Mouse (Mus musculus) retina, adult 2 months (tissue): ENCODE measurements around the gene Lgals1.
"Not testable (repeated sequence)": the region's sequence is repeated elsewhere in the genome, so short reads cannot be mapped to it uniquely, and the experiment has no call there.

Experiments
- DNase-seq: peaks from one replicate; pipeline ENCODE4 v3.0.0-alpha.2; 2012; ENCODE audit warnings: low read depth, low spot score

Gene Lgals1

DNA sequence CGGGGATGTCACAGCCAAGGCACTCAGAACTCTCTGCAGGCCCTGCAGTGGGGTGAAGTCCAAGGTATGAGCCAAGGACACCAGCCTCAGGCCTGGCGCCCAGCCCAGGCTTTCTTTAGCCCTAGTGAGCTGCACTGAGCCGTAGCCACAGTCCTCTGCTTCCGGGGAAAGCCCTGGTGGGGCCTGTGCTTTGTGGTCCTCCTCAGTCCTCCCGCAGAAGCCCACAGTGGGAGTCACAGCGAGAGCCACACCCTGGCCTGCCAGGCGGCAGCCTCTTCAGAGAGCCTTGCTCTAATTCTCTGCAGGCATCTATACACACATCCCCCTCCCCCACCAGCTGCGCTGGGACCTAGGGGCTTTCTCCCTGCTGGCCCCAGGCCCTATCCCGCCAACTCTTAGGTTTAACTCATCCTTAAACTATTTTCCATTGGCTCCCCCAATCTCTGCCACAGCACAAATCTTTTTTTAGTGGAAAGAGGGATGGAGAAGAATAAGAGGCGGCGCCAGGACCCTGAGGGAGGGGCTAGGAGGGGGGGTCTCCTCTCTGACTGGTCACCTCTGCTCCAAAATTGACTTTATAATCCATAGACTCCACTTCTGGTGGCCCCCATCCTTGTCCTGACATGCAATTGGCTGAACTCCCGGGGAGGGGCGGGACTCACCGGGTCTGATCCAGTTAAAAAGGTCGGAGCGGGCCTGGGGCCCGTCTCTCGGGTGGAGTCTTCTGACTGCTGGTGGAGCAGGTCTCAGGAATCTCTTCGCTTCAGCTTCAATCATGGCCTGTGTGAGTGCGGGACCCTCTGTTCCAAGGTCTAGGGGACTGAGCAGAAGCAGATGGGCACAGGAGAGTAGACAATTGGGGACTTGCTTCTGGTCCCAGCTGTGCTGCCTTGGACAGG, at the start of gene Lgals1:
TSS of gene Lgals1 (plus strand) at position 705 of the 899 bp plus-strand sequence.
- DNase-seq: no peak

DNA sequence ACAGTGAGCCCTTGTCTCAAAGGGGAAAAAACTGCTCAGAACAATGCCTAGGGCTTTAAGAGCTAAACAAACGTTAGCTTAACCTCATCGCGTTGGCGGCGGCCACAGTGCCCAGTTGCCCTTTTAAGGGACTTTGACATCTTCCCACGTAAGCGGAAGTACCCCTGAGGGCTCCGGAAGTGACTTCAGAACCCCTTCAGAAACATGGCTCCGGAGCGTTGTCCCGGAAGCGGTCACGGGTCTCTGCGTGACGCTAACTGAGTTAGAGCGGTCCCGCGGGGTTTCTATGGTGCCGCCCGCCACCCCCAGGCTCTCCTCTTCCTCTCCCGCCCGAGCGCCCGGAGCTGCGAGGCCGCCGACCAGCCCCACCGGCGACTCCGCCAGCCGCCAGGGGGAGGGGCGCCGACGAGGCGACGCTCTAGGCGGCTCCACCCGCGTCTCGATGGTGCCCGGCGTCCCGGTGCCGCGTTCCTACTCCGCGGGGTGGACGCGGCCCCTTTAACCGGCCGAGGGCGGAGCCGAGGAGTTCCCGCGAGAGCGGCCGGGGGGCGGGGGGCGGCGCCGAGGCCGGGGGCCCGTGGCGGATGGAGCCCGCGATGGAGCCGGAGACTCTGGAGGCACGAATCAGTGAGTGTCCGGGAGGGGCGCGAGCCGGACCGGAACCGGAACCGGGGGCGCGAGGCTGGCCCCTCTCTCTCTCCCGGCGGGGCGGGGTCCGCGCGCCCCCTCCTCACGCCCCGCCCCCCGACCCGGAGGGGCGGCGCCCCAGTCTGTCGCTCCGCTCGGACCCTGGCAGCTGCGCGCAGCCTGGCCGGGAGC, 49.3 kb upstream of the Lgals1 start, which contains the start of gene Gga1:
TSS of gene Gga1 (plus strand) at position 200 of the 819 bp plus-strand sequence.
- DNase-seq: peak; percentile 91

DNA sequence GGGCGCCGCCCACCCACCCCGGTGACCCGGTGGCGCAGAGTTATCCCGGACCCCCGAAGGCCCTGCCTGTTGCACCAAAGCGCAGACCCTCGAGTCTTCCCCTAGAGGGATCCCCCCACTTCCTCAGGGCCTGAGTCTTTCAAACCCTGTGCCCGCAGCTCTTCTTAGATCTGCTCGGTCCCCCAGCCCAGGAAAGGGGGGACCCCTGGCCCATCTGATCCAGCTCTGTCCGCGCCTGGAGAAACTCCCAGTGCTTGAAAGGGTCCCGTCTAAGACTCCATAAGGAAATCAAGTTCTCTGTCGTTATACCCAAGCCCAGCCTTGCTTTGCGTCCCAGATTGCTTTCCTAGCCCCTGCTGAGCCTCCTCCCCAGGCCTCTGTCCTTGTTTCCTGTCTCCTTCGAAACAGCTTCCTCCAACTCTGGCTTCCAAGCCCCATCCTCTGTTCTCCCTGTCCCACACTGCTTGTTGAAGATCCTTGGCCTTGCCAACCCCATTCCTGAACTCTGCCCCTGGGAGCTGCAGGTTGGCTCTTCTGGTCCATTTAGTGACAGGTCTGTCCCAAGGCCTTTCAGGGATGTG, 48.6 kb upstream of the Lgals1 start:
- DNase-seq: no peak

DNA sequence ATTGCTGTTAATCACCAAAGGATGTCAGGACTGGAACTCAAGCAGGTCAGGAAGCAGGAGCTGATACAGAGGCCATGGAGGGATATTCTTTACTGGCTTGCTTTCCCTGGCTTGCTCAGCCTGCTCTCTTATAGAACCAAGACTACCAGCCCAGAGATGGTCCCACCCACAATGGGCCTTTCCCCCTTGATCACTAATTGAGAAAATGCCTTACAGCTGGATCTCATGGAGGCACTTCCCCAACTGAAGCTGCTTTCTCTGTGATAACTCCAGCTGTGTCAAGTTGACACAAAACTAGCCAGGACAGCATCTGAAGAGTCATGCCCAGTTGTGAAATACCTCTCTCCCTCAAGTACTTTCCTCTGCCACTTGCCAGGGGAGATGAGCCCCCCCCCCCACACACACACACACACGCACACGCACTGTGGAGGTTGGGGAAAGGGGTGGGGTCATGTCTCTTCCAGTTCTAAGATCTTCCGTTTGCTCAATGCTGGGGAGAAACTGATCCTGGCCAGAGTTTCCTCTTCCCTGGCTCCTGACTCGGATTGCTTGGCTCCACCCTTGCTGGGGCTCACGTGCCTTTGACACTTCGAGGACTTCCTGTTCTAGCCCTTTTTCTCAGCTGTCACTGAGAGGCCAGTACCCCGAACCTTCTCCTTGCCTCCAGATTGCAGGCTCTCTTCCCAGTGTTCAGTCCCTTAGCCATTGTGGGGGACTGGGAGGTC, 47.6 kb upstream of the Lgals1 start:
- not testable (repeated sequence) for DNase-seq

DNA sequence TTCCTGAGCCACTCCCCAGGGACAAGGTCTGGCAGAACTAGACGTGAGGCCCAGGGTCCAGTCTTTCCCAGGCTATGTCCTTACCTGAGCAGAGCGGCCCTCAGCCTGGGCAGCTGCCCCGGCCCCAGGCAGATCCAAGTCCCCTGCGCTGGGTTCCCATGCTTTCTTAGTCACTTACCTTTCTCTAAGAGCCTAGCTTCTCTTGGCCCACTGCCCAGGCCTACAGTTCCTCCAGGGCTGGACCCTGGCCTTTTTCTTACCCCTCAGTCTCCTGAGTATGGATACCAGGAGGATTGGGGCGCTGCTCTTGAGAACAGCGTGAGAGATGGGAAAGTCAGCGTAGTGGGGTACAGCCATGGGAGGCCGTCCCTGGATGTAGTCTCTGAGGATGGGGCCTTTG, 46.1 kb upstream of the Lgals1 start:
- no peak for DNase-seq

DNA sequence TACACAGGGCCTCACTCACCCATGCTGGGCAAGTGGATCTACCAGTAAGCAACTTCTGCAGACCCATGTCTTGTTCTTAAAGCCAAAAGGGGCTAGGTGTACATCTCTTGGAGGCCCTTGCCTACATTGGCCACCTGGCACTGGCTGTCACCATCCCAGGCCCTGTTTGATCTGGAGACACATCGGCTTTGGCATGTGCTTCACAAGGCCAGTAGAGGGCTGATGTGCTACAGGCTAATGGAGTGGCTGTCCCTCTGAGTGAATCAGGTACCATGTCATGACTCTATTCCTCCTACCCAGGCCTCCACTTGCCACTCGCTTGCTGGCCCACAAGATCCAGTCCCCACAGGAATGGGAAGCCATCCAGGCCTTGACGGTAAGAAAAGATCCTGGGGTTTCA, 44.7 kb upstream of the Lgals1 start:
- DNase-seq: no peak

DNA sequence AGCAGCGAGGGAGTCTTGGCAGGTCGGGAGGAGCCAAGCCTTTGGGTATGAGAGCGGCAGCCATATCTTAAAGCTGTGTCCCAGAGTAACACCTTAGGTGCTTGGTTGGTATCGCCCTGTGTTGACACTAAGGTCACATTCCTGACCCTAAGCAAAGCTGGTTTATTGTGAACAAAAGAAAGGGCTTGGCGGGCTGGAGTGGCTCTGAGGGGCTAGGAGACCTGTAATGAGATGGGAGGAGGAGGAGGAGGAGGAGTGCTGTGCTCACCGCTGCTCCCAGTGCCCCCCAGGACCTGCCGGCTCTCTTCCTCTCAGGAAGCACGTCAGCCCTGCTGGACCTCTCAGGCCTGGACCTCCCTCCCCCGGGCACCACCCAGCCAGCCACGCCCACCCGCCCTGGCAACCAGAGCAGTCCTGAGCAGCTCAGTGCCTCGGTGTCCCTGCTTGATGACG, 37.1 kb upstream of the Lgals1 start:
- DNase-seq: no peak

DNA sequence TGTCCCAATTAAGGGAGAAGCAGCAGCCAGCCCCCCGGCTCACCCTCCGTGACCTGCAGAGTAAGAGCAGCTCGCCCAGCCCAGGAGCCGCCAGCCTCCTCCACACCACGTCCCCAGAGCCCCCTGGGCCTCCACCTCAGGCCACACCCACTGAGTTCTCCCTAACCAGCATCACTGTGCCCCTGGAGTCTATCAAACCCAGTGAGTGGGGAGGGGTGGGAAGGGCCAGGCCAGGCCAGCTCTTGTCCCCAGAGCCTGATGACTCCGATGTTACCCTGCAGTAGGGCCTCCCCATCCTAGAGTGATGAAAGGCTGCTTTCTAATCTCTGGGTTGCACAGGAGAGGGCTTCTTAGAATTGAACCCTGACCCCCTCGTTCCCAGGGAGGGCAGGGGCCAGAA, 34.1 kb upstream of the Lgals1 start:
- no peak for DNase-seq

DNA sequence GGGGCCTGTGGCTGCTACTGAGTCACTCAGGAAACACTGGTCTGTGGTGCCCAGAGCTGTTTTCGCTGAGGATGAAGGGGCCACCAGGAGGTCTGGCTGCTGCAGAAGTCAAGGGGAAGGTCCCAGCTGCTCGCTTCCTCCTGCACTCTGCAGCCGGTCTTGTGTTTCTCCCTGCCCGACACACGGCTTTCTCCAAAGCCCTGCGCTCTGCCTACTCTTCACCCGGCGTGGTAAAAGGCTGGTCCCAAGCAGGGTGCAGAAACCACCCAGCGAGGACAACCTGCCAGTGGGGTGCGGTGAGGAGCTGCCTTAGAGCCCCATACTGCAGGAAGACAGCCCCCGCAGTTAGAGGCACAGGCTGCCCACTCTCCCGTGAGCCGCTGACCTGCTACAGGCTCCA, 31.8 kb upstream of the Lgals1 start:
- DNase-seq: no peak

DNA sequence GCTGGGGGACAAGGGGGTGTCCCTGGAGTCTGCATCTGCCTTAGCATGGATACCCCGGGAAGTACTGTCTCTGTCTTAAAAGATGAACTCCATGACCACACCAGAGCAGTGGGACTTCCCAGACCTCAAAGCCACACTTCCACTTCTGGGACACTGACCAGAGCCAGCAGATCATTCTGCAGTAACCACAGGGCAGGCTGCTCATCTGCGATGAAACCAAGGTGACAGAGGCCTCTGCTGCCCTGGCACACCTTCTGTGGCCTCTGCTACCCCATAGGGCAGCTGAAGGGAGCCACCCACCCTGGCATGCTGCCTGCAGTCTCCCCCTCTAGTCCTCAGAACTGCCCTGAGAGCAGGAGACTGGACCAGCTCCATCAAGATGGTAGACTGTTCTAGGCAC, 30.8 kb upstream of the Lgals1 start:
- DNase-seq: no peak

DNA sequence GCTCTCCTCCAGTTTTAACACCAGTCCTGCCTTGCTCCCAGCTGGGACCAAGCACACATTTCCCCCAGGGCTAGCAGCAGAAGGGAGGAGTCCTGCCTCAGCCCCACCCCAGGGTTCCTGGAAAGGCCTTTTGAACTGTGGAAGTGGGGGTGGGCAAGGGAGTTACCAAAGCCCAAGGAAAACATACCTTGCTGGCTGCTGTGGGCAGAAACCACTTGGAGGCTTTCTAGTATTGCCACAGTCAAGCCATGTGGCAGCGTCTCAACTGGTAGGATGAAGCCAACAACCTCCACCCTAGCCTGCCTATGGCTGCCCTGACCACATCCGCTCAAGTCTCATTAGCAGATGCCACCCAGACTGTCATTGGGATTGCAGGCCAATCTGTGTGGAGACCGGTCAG, 30.4 kb upstream of the Lgals1 start:
- no peak for DNase-seq

DNA sequence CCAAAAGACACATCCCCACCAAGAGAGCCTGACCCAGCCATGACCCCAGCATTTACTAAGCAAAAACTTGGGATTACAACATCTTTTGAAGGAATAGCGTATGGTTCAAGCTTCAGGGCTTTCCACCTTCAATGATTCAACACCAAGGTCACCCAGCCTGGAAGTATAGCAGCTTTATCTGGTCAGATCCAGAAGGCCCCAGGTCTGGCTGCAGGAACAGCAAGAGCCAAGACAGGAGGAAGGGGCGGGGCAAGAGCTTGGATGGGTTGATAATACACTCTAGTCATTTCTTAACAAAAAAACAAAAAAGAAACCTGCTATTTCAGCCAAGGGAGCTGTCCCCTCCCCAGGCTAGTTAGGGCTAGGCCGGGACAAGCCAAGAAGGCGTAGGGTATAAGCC, 29.0 kb upstream of the Lgals1 start:
- DNase-seq: no peak

DNA sequence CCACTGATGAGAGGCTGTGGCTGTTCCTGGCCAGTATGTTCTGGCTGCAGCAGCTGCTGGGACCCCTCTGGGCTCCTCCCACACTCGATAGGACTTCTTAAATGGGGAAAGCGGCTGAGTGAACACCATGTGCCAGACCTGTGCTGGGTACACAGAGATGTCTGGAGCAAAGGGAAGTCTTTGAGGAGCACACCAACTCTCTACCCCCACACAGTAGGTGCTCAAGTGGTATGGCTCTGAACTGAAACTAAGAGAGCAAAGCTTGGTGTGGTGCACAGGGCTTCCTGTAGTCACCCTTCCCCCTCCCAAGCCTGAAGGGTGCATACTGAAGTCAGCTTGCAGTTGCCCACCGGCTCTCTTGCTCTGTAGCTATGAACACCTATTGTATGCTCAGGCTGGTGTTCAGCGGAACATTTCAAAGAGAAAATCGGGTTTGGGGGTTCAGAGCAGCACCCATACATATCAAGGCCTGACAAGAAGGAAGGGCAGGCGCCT, 28.0 kb upstream of the Lgals1 start:
- no peak for DNase-seq

DNA sequence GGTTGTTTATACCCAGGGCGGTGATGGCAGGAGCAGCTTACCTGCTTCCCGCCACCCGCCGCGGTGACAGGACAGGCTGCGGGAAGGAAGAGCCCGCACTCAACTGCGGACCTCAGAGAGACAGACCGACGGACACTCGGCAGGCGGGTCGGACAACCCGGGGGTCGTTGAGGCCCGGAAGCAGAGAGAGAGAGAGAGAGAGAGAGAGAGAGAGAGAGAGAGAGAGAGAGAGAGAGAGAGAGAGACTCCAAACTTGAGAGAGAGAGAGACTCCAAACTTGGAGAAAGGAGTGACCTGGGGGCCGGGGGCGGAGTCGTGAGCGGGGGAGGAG, 27.2 kb upstream of the Lgals1 start, which contains the start of gene Gm49510:
TSS of gene Gm49510 (plus strand) at position 259 of the 331 bp plus-strand sequence.
- no peak for DNase-seq

DNA sequence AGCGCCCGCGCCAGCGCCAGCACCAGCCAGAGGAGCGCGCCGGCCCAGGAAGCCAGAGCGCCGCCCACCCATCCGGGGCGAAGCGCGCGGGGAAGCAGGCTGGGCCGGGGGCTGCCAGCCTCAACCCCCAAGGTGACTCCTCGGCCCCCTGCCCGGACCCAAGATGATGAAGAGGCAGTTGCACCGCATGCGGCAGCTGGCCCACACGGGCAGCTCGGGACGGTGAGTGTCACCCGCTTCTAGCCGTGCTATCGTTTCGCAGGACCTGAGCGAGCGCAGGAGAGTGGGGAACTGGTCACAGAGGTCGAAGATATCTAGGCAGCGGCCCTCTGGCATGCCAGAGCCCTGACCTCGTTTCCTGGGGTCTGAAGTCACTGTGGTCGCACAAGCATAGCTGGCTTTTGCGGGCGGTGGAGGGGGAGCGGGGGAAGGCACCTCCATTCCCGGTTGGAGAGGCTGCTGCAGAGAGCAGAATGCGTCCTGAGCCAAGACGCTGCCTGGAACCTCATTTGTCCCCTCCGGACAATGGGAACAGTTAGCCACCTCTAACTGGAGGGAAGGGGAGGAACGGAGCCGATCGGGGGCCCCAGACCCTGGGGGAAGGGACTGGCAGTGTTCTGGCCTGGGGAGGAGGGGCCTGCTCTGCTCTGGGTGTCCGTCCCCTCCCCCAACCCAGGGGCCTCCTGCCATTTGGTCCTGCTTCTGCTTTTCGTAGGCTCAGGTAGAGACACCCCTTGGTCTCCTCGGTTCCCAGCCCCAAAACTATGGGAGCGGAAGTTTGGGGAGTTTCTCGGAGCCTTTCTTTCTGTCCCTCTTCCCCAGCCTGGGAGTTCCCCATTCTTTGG, 26.6 kb upstream of the Lgals1 start, which contains the start of gene Sh3bp1:
TSS of gene Sh3bp1 (plus strand) at position 29 of the 845 bp plus-strand sequence.
- no peak for DNase-seq

DNA sequence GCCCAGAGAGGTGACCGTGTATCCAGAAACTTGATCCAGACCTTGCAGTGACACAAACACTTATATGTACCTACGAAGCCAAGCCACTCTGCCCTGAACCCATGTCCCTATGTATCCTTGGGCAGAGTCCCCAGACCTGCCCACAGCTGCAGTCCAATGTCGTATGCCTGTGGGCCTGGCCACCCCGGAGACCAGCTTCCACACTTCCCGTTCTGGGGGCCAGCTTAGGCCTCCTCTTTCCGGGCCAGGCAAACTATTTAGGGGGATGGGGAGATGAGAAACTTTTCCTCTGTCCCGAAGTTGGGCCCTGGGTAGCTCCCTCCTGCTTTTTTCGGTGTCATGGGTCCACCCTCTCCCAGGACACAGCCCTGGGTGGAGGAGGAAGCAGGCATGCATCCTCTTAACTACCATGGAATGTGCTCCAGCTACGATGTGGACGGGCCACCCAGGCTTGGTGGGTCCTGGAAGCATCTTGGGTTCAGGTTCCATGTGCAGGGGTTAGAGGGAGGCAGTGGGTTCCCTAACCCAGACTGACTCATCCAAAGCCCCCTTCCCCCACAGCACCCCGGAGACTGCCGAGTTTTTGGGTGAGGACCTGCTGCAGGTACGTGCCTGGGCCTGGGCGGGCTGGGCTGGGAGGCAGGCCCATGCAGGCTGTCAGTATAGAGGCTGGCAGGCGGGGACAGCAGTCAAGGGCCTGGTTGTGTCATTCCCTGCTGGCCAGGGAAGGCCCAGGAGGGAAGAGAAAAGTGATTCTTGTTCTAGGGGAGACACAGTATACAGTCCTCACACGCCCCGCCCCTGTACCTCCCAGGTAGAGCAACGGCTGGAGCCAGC, 25.7 kb upstream of the Lgals1 start:
- DNase-seq: no peak

DNA sequence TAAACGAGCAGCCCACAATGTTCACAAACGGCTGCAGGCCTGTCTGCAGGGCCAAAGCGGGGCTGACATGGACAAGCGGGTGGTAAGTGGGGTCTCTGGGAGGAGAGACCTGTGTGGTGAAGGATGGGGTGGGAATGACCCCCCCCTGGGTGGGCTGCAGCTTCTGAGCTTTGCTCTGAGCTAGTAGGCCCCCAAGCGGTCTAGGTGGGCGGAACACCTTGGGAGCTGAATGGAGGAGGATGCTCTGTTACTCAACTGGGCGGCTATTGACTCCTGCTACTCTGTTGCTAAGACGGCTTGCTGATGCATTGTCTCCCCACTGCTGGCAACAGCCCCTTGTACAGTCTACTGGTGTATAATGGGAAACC, 25.1 kb upstream of the Lgals1 start:
- no peak for DNase-seq

DNA sequence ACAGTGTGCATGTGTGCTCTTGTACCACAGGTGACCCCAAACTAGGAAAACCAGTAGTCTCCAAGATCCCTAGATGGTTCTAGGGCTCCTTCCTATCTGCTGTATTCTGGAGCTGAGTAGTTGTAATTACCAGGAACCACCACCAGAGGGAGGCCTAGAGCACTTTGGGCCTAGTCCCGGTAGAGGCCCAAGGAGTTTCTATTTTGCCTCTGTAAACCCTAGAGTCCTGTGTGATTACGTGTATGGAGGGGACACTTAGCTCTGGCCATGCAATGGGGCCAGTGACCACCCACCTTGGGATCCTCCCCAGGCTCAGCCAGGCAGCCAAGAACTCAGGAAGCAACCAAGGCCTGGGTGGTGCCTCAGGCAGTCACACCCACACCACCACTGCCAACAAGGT, 23.3 kb upstream of the Lgals1 start:
- DNase-seq: peak; percentile 58

DNA sequence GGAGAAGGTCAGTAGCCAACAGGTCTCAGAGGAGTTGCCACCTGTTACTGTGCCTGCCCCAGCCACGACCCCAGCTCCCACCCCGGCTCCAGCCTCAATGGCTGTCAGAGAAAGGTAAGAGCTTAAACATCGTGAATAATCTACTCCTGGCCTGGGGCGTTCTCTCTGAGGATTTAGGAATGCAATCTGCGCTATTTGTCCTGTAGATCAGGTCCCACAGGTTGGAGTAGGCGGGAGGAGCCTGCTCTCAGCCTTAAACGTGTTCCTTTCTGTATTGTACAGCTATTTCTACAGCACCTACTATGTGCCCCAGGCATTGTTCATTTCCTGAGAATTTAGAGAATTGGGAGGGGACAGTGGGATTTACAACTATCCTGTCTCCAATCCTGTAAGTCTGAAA, 18.1 kb upstream of the Lgals1 start:
- DNase-seq: no peak

DNA sequence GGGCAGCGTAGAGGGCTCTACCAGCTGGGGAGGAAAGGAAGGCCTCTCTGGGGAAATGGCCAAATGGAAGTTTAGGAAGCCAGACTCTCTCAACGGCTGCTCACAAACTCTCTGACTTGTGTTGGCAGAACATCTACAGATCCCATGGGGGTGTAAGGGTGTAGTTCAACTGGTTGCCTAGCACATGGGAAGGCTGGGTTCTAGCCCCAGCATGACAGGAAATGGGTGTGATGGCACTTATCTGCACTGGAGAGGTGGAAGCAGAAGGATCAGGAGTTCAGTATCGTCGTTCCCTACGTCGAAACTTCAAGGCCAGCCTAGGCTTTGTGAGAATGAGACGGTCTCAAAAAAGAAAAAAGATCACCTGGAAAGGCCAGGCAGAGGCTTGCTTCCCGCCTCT, 17.5 kb upstream of the Lgals1 start:
- no peak for DNase-seq
